Mouse (Mus musculus) adrenal gland, adult 18-20 months (tissue): Measurements from ENCODE around the gene Ttc30b. TPM values are rescaled to one million over a fixed set of nuclear protein-coding genes. Genes with fewer than 3 reads are reported as not detected.
"Not testable (repeated sequence)": the region's sequence is repeated elsewhere in the genome, so short reads cannot be mapped to it uniquely, and the experiment has no call there.

Source experiments
- DNase-seq, 2 experiments: peaks; one replicate each; pipeline ENCODE4 v3.0.0; 2021 to 2022; ENCODE audit warnings: low spot score in 2 of 2
- total RNA-seq, 2 experiments: library from RNA; stranded (reverse); gene quantifications; 1 replicate in 1 of 2; 2 replicates in 1 of 2; pipeline ENCODE4 v1.2.3; 2021

The Ttc30b gene
- total RNA-seq, 2 experiments from 2014 or later = 12.3 to 12.6 TPM

GRCm38 (mm10) chr2:75955709-75956108 lies 17.3 kb upstream of the Ttc30b start:
- DNase-seq = no peak

GRCm38 (mm10) chr2:75953320-75953719 lies 14.9 kb upstream of the Ttc30b start:
- no peak for DNase-seq

GRCm38 (mm10) chr2:75950685-75951084 lies 12.3 kb upstream of the Ttc30b start:
- DNase-seq = no peak

- DNase-seq = not testable (repeated sequence)
Observed at GRCm38 (mm10) chr2:75937520-75938116, 767 bp downstream of the Ttc30b start.

- not testable (repeated sequence) for DNase-seq
Observed at GRCm38 (mm10) chr2:75936685-75937084, 1.7 kb downstream of the Ttc30b start.

GRCm38 (mm10) chr2:75933541-75933940 lies 4.8 kb downstream of the Ttc30b start:
- no peak for DNase-seq

GRCm38 (mm10) chr2:75930941-75931340 lies 7.4 kb downstream of the Ttc30b start:
- no peak for DNase-seq

GRCm38 (mm10) chr2:75929786-75930444 lies 8.5 kb downstream of the Ttc30b start:
- DNase-seq = no peak

GRCm38 (mm10) chr2:75929141-75929540 lies 9.2 kb downstream of the Ttc30b start:
- DNase-seq = no peak

GRCm38 (mm10) chr2:75928011-75928410 lies 10.4 kb downstream of the Ttc30b start:
- DNase-seq = no peak

GRCm38 (mm10) chr2:75926061-75926460 lies 12.3 kb downstream of the Ttc30b start:
- no peak for DNase-seq

- DNase-seq = no peak
Observed at GRCm38 (mm10) chr2:75923807-75924340, 14.5 kb downstream of the Ttc30b start.

- DNase-seq = no peak
Observed at GRCm38 (mm10) chr2:75915040-75915439, 23.3 kb downstream of the Ttc30b start.

- no peak for DNase-seq
Observed at GRCm38 (mm10) chr2:75907142-75907541, 31.2 kb downstream of the Ttc30b start.

- no peak for DNase-seq
Observed at GRCm38 (mm10) chr2:75901869-75902268, 36.5 kb downstream of the Ttc30b start.

GRCm38 (mm10) chr2:75900281-75900680 lies 38.1 kb downstream of the Ttc30b start:
- DNase-seq = no peak

- no peak for DNase-seq
Observed at GRCm38 (mm10) chr2:75895711-75896110, 42.7 kb downstream of the Ttc30b start.

- no peak for DNase-seq
Observed at GRCm38 (mm10) chr2:75891981-75892380, 46.4 kb downstream of the Ttc30b start.
